Mouse (Mus musculus) spleen, adult 2 months (tissue): Measurements from ENCODE around the gene Ip6k2. TPM values are rescaled to one million over a fixed set of nuclear protein-coding genes. Genes with fewer than 3 reads are reported as not detected.

Experiments used
- DNase-seq, 2 experiments: peaks; one replicate each; pipeline versions ENCODE4 v3.0.0 to v3.0.0-alpha.2; 2012 to 2021; ENCODE audit warnings: low spot score in 2 of 2, low read depth in 1 of 2
- H3K27ac ChIP-seq: fragments of 200-500 bp; 2 replicates; pipeline ENCODE4 v1.5.1; 2012; ENCODE audit warnings: low read length, inconsistent platforms; ENCODE audit not compliant: insufficient read depth
- H3K27me3 ChIP-seq: fragments of 200-500 bp; 2 replicates; pipeline ENCODE4 v1.6.1; 2012; ENCODE audit warnings: mild to moderate bottlenecking, moderate library complexity, low read length, inconsistent platforms; ENCODE audit not compliant: control insufficient read depth, insufficient read depth
- H3K36me3 ChIP-seq: fragments of 200-500 bp; 2 replicates; pipeline ENCODE4 v1.6.1; 2012; ENCODE audit warnings: mild to moderate bottlenecking, low read length, inconsistent platforms; ENCODE audit not compliant: control insufficient read depth, insufficient read depth
- H3K4me1 ChIP-seq: fragments of 200-500 bp; 2 replicates; pipeline ENCODE4 v1.6.1; 2011; ENCODE audit warnings: inconsistent platforms; ENCODE audit not compliant: control insufficient read depth, insufficient read depth, insufficient read length
- H3K4me3 ChIP-seq: fragments of 200-500 bp; 2 replicates; pipeline ENCODE4 v1.5.1; 2011; ENCODE audit warnings: mild to moderate bottlenecking, inconsistent platforms; ENCODE audit not compliant: insufficient read depth, insufficient read length; ENCODE audit errors: extremely low read depth
- CTCF ChIP-seq: fragments of 200-500 bp; IDR thresholded peaks from 2 replicates; pipeline ENCODE4 v1.5.1; 2011; ENCODE audit warnings: mild to moderate bottlenecking, inconsistent platforms; ENCODE audit not compliant: insufficient read depth, insufficient read length, insufficient replicate concordance; ENCODE audit errors: extremely low read depth
- POLR2A ChIP-seq: fragments of 200-500 bp; IDR thresholded peaks from 2 replicates; pipeline ENCODE4 v1.6.1; 2011; ENCODE audit warnings: low read depth, low read length, inconsistent platforms
- WGBS: fragments of 180-500 bp; shearing (Covaris S2); methylation state at CpG from one replicate; pipeline ENCODE4 v1.1.7; 2018; 5-methylcytosine and 5-hydroxymethylcytosine counted together
- polyA plus RNA-seq: library from polyadenylated mRNA; depleted of rRNA; stranded (reverse); fragments of >200 nt; gene quantifications from 2 replicates; pipeline ENCODE4 v1.2.3, GENCODE M21; 2012; rRNA removed

Gene Ip6k2
- 35.9 and 43.2 TPM in 2 replicates for polyA plus RNA-seq

DNA sequence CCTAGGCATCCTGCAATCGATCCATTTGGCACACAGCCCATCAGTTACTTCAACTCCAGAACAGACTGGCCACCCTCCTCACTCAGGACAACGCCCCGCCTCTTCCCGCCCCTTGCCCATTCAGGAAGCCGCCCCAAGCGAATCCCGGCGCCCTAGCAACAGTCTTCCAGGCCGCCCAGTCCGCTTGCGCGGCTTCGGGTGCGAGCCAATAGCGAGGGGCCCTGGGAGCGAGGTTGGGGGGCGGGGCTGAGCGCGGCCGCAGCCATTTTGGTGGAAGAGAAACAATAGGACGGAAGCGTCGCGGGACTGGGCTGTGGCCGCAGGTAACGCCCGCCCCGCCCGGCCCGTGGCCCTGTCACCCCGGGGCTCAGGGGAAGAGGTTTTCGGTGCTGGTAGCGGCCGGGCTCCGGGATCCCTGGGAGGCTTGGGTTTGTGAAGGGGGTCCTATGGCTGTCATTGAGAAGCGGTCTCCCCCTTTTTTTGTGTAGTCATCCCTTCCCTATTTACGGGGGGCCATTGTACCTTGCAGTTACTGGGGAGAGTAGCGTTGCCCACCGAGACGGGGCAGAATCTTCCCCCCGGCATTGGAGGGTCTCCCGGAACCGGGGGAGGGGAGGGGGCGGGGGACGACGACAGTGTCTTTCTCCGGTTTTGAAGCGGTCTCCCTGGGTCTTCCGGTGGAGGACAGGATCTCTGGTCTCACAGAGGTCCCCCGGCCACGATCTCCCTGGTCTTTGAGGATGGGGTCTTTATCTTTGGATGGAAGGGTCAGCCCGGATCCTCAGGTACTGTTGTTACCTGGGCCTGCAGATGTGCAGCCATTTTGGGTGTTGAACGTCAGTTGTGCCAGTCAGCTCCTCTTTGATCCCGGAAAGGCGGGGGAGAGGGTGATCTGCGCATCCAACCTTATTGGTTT lies at the start of gene Ip6k2:
Ip6k2 (plus strand) TSS at position 249 of the 916 bp plus-strand sequence.
- under 1% methylated on average over 54 of the region's 56 CpGs for WGBS
- Histone ChIP-seq H3K36me3 (no peaks in the 10 kb centered on the region), H3K27me3 (no peaks in the 10 kb centered on the region), H3K4me3 (peak within 1 kb of the TSS; percentile 96), H3K4me1 (peaks cover 3% of the 10 kb centered on the region; the same call in 1 of the 2 replicates), H3K27ac (peak within 1 kb of the TSS; percentile 74)
- TF ChIP-seq CTCF (no peak), POLR2A (no peak)
- peak; percentile 66 to 95 for DNase-seq

DNA sequence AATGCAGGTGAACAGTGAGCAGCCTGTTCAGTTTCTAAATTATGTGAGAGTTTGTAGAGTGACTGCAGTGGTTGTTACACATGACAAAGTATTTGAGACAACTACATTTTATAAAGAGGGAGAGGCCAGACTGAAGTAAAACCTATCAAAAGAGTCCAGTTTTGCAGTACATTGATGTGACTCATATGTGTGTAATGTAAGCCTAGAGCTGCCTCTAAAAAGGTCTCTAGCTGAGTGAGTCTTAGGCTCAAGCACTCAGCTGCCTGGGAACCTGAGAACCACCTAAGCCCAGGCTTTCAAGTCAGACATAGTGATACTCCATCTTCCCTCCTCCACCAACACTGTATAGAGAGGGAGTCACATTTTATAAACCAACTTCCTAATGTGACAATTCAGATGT lies 49.0 kb upstream of the Ip6k2 start:
- Histone ChIP-seq H3K36me3 (no peaks in the 10 kb centered on the region), H3K27me3 (no peaks in the 10 kb centered on the region), H3K4me3 (no peak overlapping the region), H3K27ac (no peak overlapping the region), H3K4me1 (no peaks in the 10 kb centered on the region)
- no peak for DNase-seq
- TF ChIP-seq POLR2A (no peak), CTCF (no peak)

DNA sequence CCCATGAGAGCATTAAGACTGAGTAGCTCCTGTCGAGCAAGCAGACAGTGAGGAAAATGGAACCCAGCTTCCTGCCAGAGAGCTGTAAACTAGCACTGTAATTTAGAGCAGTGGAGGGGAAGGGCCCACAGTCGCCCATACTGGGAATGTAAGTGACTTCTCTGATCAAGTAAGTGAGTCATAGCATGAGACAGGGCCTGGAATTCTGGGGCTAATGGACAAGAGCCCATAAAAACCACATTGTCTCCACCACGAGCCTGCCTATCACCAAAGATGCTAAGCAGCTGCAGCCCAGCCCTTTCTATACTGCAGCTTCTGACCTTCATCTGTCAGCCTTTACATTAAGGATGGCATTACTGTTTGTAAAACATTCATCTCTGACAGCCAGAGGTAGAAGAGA lies 44.4 kb upstream of the Ip6k2 start:
- H3K4me3 ChIP-seq, result no peak overlapping the region
- no peak for DNase-seq
- 77% methylated on average over 3 of the region's 3 CpGs for WGBS
- no peaks in the 10 kb centered on the region for H3K36me3 ChIP-seq
- TF ChIP-seq CTCF, result no peak
- no peak for TF ChIP-seq POLR2A
- H3K4me1 ChIP-seq, result no peaks in the 10 kb centered on the region
- no peaks in the 10 kb centered on the region for H3K27me3 ChIP-seq
- H3K27ac ChIP-seq, result no peak overlapping the region

DNA sequence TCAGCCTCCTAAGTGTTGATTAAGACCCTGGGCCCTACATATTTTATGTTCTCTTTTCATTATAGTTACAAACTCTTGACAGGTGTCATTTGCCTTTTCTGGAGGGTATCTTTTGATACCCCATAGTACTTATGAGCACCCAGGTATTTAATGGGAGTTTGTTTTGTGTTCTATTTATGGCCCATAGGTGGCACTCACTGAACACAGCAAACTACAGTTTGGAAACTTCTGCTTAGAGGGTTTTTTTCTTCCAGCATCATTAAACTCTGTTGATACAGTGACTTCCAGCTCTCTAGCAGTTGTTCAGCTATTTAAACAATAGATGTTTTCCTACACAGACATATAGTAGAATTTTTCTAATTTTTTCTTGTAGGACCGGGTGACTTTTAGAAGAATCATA lies 43.5 kb upstream of the Ip6k2 start:
- no peak for DNase-seq
- Histone ChIP-seq H3K27me3 (no peaks in the 10 kb centered on the region), H3K36me3 (peaks cover under 1% of the 10 kb centered on the region; the same call in 1 of the 2 replicates), H3K27ac (no peak overlapping the region), H3K4me3 (no peak overlapping the region), H3K4me1 (no peaks in the 10 kb centered on the region)
- 92% methylated on average over 1 of the region's 1 CpGs for WGBS
- TF ChIP-seq CTCF (no peak), POLR2A (no peak)

DNA sequence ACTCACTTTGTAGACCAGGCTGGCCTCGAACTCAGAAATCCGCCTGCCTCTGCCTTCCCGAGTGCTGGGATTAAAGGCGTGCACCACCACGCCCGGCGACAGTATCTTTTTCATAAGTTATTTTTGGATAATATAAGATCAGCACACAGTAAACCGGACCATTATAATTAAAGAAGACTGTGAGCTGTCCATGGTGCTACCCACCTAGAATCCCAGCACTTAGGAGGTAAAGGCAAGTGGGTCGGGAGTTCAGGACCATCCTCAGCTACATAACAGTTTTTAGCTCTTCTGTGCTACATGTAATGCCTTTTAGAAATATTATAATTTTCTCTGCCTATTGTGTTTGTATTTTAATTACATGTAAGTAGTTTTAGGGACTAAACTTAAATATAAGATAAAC lies 41.5 kb upstream of the Ip6k2 start:
- WGBS, result 89% methylated on average over 9 of the region's 9 CpGs
- H3K36me3 ChIP-seq, result peaks cover 2% of the 10 kb centered on the region; the same call in 1 of the 2 replicates
- H3K27me3 ChIP-seq, result no peaks in the 10 kb centered on the region
- DNase-seq, result no peak
- H3K4me1 ChIP-seq, result no peaks in the 10 kb centered on the region
- no peak for TF ChIP-seq CTCF
- TF ChIP-seq POLR2A, result no peak
- no peak overlapping the region for H3K4me3 ChIP-seq
- no peak overlapping the region for H3K27ac ChIP-seq

DNA sequence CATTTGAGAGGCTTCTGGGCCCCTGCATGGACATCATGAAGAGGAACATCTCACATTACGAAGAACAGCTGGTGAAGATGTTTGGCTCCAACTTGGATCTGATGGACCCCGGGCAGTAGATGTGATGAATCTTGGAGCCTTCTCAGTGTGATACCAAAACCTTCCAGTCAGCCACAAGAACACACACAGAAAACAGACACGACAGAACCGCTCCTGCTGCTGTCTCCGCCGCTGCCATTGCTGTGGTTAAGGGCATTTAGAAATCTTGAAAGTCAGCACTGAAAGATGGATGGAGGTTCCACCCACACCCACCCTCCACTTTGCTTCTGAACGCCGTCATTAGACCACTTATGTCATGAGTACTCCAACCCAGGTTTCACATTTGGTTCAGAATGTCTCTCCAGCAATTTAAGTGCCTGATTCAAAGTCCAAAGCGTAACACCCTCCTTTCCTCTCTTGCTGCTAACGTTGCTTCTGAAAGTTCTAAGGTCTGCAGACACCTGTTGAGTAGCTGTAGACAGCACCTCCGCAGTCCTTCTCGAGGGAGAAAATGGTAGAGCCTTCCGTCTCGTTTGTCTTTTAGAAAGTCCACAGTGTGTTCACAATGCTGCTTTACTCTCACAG lies 36.6 kb upstream of the Ip6k2 start:
- WGBS, result 92% methylated on average over 14 of the region's 14 CpGs
- DNase-seq, result no peak
- Histone ChIP-seq H3K27me3 (no peaks in the 10 kb centered on the region), H3K4me1 (no peaks in the 10 kb centered on the region), H3K27ac (no peak overlapping the region), H3K4me3 (no peak overlapping the region), H3K36me3 (peaks cover 4% of the 10 kb centered on the region; the same call in 1 of the 2 replicates)
- TF ChIP-seq POLR2A (no peak), CTCF (no peak)

DNA sequence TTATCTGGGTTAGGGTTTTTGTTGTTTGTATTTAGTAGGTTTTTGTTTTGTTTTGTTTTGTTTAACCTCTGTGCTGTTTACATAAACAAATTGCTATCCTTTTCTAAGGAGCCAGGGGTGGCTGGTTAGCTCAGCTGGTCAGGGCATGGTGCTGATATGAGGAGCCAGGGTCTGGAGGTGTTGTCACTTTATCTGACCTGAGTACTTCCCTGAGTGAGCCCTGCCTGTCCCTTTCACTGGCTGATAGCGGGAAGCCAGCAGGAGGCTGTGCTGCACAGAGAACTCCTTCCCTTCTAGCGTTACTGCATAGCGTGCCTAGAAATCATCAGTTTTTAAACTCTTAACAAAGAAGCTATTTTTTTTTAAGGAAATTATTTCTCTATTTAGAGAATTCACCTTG lies 35.9 kb upstream of the Ip6k2 start:
- TF ChIP-seq POLR2A, result no peak
- no peak for TF ChIP-seq CTCF
- Histone ChIP-seq H3K36me3 (peaks cover 4% of the 10 kb centered on the region; the same call in 1 of the 2 replicates), H3K4me1 (no peaks in the 10 kb centered on the region), H3K27me3 (no peaks in the 10 kb centered on the region), H3K27ac (no peak overlapping the region), H3K4me3 (no peak overlapping the region)
- WGBS, result 96% methylated on average over 3 of the region's 3 CpGs
- no peak for DNase-seq
